Mouse (Mus musculus) layer of hippocampus, adult 9-11 months (tissue): ENCODE data around the gene Myo9b.
"Not testable (repeated sequence)": the region's sequence is repeated elsewhere in the genome, so short reads cannot be mapped to it uniquely, and the experiment has no call there.

Experiments used
- DNase-seq: peaks from one replicate; pipeline ENCODE4 v3.0.0; 2022

Gene Myo9b

GRCm38 (mm10) chr8:71272286-71273150 is at the start of gene Myo9b, which contains the start of gene Haus8:
Gene Myo9b (plus strand): TSS chr8:71272714.
Gene Haus8 (minus strand): TSS chr8:71272934.
- peak; percentile 98 for DNase-seq

- no peak for DNase-seq
These were observed 48.0 kb upstream of the Myo9b start for GRCm38 (mm10) chr8:71224560-71224959.

- no peak for DNase-seq
These were observed 29.8 kb upstream of the Myo9b start for GRCm38 (mm10) chr8:71242757-71243156.

- no peak for DNase-seq
These were observed 24.3 kb upstream of the Myo9b start for GRCm38 (mm10) chr8:71248203-71248602.

- no peak for DNase-seq
These were observed 15.8 kb upstream of the Myo9b start for GRCm38 (mm10) chr8:71256545-71257232.

- DNase-seq: no peak
These were observed 11.3 kb upstream of the Myo9b start for GRCm38 (mm10) chr8:71261234-71261633.

DNA sequence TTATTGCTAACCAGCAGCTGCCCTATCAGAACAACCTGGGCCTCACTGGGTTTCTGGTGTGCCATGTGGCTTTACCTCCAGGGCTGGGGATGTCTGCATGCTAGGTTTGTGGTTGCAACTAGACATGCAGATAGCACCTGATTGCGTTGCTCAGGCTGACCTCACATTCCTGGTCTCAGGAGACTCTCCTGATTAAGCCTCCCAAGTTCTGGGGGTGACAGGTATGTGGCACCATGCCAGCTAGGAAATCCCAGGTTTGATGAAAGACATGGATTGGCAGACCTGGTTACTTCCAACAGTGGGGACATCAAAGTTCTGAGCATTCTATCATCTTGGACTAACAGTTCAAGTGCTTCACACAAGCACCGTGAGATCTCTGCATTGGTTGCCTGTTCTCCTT is 4.8 kb upstream of the Myo9b start:
- no peak for DNase-seq

DNA sequence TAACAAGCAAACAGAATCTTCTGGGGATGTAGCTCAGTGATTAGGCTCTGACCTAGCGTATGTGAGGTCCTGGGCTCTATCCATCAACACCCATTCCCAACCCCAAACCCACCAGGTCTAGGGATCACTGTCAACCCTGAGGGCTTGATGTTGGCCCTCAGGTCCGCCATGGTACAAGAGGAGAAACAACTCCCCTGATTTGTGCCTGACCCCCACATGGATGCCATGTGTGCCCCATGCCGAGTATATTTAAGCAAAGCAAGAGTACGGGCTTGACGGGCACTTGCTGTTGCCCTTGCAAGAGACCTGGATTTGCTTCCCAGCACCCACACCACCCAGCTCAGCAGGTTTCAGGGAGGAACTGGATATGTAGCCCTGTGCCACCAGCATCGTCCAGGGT is 4.2 kb upstream of the Myo9b start:
- DNase-seq: not testable (repeated sequence)

DNA sequence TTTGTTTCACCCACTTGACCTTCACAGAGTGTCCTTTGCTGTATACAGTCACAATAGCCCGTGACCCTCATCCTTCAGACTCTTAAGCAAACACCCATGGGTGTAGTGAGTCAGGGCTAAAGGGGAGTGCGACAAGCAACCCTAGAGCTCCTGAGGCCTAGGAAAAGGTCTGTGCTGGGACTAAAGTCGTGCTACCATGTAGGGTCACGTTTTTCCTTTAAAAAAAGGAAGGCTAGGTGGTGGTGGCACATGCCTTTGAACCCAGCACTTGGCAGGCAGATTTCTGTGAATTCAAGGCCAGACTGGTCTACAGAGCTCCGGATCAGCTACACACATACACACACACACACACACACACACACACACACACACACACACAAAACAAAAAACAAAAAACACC is 884 bp upstream of the Myo9b start:
- no peak for DNase-seq

DNA sequence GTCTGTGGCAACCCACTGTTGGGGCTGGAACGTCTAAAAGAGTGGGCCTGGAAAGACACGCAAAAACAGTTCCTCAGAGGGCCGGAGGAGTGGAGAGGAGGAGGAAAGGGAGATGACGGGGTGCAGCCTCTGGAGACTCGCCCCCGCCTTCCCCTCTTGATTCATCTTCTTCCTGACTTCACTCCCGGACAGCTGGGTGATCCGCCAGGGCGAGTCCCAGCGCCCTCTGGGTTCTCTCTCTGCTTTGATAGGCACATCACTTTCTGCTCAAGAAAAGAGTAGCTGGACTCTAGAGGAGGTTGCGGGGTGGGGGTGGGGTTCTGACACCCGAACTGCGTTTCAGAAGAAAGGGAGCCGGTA is 617 bp downstream of the Myo9b start:
- DNase-seq: peak; percentile 72

GRCm38 (mm10) chr8:71274478-71274877 is 2.0 kb downstream of the Myo9b start:
- DNase-seq: no peak

- DNase-seq: no peak
These were observed 3.7 kb downstream of the Myo9b start for GRCm38 (mm10) chr8:71276166-71276565.

- not testable (repeated sequence) for DNase-seq
These were observed 6.9 kb downstream of the Myo9b start for GRCm38 (mm10) chr8:71279409-71279808.

DNA sequence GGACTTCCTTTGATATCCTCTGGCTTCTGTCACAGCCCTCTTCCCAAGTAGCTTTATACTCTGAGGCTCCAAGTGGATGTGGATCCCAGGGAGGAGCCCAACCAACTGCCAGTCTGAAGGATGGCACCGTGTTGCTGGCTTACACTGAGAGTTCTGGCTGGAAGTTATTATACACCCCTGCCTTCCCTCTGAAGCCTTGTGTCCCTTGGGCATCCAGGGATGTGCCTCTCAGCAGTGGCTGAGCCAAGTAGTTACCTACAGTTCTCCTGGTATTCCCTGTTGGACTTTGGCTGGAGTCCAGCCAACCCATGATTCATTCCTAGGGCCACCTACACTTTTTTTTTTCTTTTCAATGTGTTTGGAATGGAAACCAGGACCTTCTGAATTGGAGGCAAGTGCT is 9.2 kb downstream of the Myo9b start:
- not testable (repeated sequence) for DNase-seq

- DNase-seq: no peak
These were observed 10.1 kb downstream of the Myo9b start for GRCm38 (mm10) chr8:71282621-71283020.

DNA sequence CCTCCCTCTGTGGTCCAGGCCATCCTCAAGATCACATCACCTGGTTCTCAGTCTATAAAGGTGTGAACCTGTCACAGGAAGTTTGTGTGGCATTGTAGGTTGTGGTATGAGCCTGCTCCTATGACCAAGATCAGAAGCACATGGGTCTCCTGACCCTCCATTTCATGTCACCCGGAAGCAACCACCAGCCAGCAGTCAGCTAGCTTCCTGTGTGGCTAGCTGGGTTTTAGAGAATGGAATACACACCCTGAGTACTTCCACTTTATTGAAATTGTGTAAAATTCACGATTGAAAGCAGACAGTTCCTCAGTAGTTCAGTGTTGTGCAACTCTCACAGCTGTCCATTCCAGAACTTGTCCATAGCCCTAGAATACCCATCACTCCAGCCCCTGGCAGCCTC is 13.7 kb downstream of the Myo9b start:
- DNase-seq: peak; percentile 44

- no peak for DNase-seq
These were observed 16.0 kb downstream of the Myo9b start for GRCm38 (mm10) chr8:71288441-71288949.

GRCm38 (mm10) chr8:71289098-71289497 is 16.6 kb downstream of the Myo9b start:
- no peak for DNase-seq

DNA sequence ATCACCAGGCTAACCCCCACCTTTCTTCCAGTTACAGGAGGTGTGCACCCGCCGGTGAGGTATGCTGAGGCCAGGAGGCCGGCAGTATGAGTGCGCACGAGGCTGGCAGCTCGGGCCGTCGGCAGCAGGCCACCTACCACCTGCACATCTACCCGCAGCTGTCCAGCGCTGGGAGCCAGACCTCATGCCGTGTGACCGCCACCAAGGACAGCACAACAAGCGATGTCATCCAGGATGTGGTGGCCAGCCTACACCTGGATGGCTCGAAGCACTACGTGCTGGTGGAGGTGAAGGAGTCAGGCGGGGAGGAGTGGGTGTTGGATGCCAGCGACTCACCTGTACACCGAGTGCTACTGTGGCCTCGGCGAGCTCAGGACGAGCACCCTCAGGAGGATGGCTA is 17.7 kb downstream of the Myo9b start:
- no peak for DNase-seq

GRCm38 (mm10) chr8:71290911-71291310 is 18.4 kb downstream of the Myo9b start:
- DNase-seq: no peak

GRCm38 (mm10) chr8:71291351-71291750 is 18.8 kb downstream of the Myo9b start:
- DNase-seq: no peak

- DNase-seq: not testable (repeated sequence)
These were observed 21.4 kb downstream of the Myo9b start for GRCm38 (mm10) chr8:71293930-71294329.

DNA sequence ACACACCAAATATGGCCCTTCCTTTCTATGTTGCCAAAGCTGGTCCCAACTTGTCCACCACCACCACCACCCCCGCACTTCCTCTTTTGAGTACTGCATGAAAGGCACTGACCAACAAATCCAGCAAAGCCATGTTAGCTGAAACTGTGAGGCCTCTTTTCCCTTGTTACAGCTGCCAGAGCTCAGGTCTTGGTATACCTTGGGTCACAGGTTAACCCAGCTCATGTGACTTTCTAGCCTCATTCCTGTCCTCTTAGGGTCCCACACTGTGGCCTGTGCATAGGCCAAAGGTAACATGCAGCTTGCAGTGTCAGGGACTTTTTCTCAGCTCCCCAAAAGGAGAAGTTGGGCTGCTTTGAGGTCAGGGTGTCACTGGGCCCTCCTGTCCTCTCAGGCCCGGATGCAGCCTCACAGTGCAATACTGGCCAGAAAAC is 23.7 kb downstream of the Myo9b start:
- peak; percentile 75 for DNase-seq

DNA sequence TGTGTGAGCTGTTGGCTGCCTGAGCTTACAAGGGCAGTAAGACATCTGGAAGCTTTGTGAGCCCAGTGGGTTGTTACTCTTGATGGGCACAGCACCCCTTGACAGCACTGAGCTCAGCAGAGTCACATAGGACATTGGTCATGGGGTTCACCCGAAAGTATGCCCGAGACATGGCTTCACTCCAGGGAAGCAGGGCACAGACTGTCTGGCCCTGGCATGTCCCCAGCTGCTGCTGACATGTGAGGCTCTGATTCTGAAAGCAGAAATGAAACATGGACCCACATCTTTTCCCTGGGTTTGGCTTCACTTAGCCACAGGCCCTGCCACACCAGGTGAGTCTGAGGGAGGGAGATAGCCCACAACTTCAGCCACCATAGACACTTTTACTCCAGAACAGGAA is 24.3 kb downstream of the Myo9b start:
- DNase-seq: no peak
